Mouse (Mus musculus) cerebellum, adult 2 months (tissue): ENCODE results near the gene Cebpe.

Experiments
- CTCF ChIP-seq: fragments of 200-500 bp; IDR thresholded peaks from 2 replicates; pipeline ENCODE4 v1.5.1; 2011; ENCODE audit warnings: low read depth, mild to moderate bottlenecking, control low read depth, low read length, moderate library complexity, borderline replicate concordance; ENCODE audit not compliant: insufficient read depth
- POLR2A ChIP-seq: fragments of 200-500 bp; IDR thresholded peaks from 2 replicates; pipeline ENCODE4 v1.6.1; 2011; ENCODE audit warnings: low read length, control low read depth, borderline replicate concordance; ENCODE audit not compliant: insufficient read depth

GRCm38 (mm10) chr14:54695042-54695441 is 16.9 kb downstream of the Cebpe start:
- no peak for TF ChIP-seq CTCF
- TF ChIP-seq POLR2A: no peak
